Mouse (Mus musculus): Measurements from ENCODE around the gene 1700020N01Rik. TPM values are rescaled to one million over a fixed set of nuclear protein-coding genes. Genes with fewer than 3 reads are reported as not detected.

The 1700020N01Rik gene
- polyA plus RNA-seq, 1 experiment from 2014 or later = 0.36 TPM

- H3K36me3 ChIP-seq (ENCODE audit: insufficient read depth, low read length) = no peaks in the 10 kb centered on the region
- TF ChIP-seq CTCF (IDR thresholded peaks at IDR 0.05; ENCODE audit: low read depth) = no peak
- DNase-seq (ENCODE audit: low spot score) = peak; percentile 21
- 79% methylated on average over 4 of the region's 4 CpGs for WGBS
- no peak overlapping the region for H3K9ac ChIP-seq (ENCODE audit: low read depth, low read length)
- peak overlapping the region; percentile 42; the same call in 1 of the 2 replicates for H3K27ac ChIP-seq
- no peak overlapping the region for H3K4me3 ChIP-seq (replicated peaks; ENCODE audit: low read depth, low read length)
- no peaks in the 10 kb centered on the region for H3K27me3 ChIP-seq (ENCODE audit: insufficient read depth, low read length)
- H3K4me2 ChIP-seq (ENCODE audit: low read length) = no peak overlapping the region
- peaks cover 4% of the 10 kb centered on the region; the same call in 1 of the 2 replicates for H3K4me1 ChIP-seq (replicated peaks; ENCODE audit: insufficient read depth, low read length)
- ATAC-seq (replicated peaks; ENCODE audit: low FRiP score, low read depth) = peak; percentile 44; the same call in 1 of the 2 replicates
- no peaks in the 10 kb centered on the region for H3K9me3 ChIP-seq (replicated peaks; ENCODE audit: low read length)
Observed at GRCm38 (mm10) chr10:21571615-21572014, 21.3 kb upstream of the 1700020N01Rik start.

DNA sequence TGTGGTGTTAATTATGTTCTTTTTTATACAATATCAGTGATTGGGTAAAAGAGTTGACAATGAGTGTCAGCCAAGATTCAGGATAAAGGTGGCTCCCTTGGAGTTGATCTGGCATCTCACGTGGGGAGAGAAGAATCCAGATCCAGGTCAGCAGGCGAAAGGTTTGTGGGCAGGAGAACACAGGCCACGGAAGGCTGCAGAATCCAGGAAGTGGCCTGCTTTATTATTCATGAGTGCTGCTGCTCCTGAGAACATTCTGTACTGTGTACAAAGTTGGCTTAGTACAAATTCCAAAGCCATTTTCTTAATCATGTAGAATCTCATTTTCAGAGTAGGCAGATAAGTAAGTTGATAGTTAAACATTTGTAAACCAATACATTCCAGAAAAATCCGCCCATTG lies 19.2 kb upstream of the 1700020N01Rik start:
- Histone ChIP-seq H3K4me3 (replicated peaks; ENCODE audit: low read depth, low read length) (no peak overlapping the region), H3K4me1 (replicated peaks; ENCODE audit: insufficient read depth, low read length) (peaks cover 4% of the 10 kb centered on the region; the same call in 1 of the 2 replicates), H3K36me3 (ENCODE audit: insufficient read depth, low read length) (no peaks in the 10 kb centered on the region), H3K27me3 (ENCODE audit: insufficient read depth, low read length) (no peaks in the 10 kb centered on the region), H3K4me2 (ENCODE audit: low read length) (no peak overlapping the region), H3K9me3 (replicated peaks; ENCODE audit: low read length) (no peaks in the 10 kb centered on the region), H3K9ac (ENCODE audit: low read depth, low read length) (no peak overlapping the region), H3K27ac (peak overlapping the region; percentile 72)
- WGBS = 65% methylated on average over 4 of the region's 4 CpGs
- TF ChIP-seq CTCF (IDR thresholded peaks at IDR 0.05; ENCODE audit: low read depth) = no peak
- DNase-seq (ENCODE audit: low spot score) = peak; percentile 51
- peak; percentile 87 for ATAC-seq (replicated peaks; ENCODE audit: low FRiP score, low read depth)

- peaks cover 4% of the 10 kb centered on the region; the same call in 1 of the 2 replicates for H3K4me1 ChIP-seq (replicated peaks; ENCODE audit: insufficient read depth, low read length)
- H3K4me2 ChIP-seq (ENCODE audit: low read length) = no peak overlapping the region
- 46% methylated on average over 11 of the region's 11 CpGs for WGBS
- TF ChIP-seq CTCF (IDR thresholded peaks at IDR 0.05; ENCODE audit: low read depth) = no peak
- DNase-seq (ENCODE audit: low spot score) (peak; percentile 70), ATAC-seq (replicated peaks; ENCODE audit: low FRiP score, low read depth) (peak; percentile 71; the same call in 1 of the 2 replicates)
- no peaks in the 10 kb centered on the region for H3K27me3 ChIP-seq (ENCODE audit: insufficient read depth, low read length)
- no peaks in the 10 kb centered on the region for H3K9me3 ChIP-seq (replicated peaks; ENCODE audit: low read length)
- H3K36me3 ChIP-seq (ENCODE audit: insufficient read depth, low read length) = no peaks in the 10 kb centered on the region
- no peak overlapping the region for H3K4me3 ChIP-seq (replicated peaks; ENCODE audit: low read depth, low read length)
- no peak overlapping the region for H3K9ac ChIP-seq (ENCODE audit: low read depth, low read length)
- peak overlapping the region; percentile 54 for H3K27ac ChIP-seq
Observed at GRCm38 (mm10) chr10:21575806-21576378, 17.1 kb upstream of the 1700020N01Rik start.

GRCm38 (mm10) chr10:21577798-21578197 lies 15.1 kb upstream of the 1700020N01Rik start:
- no peak overlapping the region for H3K27ac ChIP-seq
- H3K9ac ChIP-seq (ENCODE audit: low read depth, low read length) = no peak overlapping the region
- H3K9me3 ChIP-seq (replicated peaks; ENCODE audit: low read length) = no peaks in the 10 kb centered on the region
- ATAC-seq (replicated peaks; ENCODE audit: low FRiP score, low read depth) (no peak), DNase-seq (ENCODE audit: low spot score) (no peak)
- H3K36me3 ChIP-seq (ENCODE audit: insufficient read depth, low read length) = no peaks in the 10 kb centered on the region
- H3K4me2 ChIP-seq (ENCODE audit: low read length) = no peak overlapping the region
- no peak for TF ChIP-seq CTCF (IDR thresholded peaks at IDR 0.05; ENCODE audit: low read depth)
- 87% methylated on average over 6 of the region's 6 CpGs for WGBS
- H3K4me3 ChIP-seq (replicated peaks; ENCODE audit: low read depth, low read length) = no peak overlapping the region
- no peaks in the 10 kb centered on the region for H3K27me3 ChIP-seq (ENCODE audit: insufficient read depth, low read length)
- peaks cover 4% of the 10 kb centered on the region; the same call in 1 of the 2 replicates for H3K4me1 ChIP-seq (replicated peaks; ENCODE audit: insufficient read depth, low read length)

GRCm38 (mm10) chr10:21581546-21581945 lies 11.4 kb upstream of the 1700020N01Rik start:
- Histone ChIP-seq H3K4me1 (replicated peaks; ENCODE audit: insufficient read depth, low read length) (no peaks in the 10 kb centered on the region), H3K36me3 (ENCODE audit: insufficient read depth, low read length) (no peaks in the 10 kb centered on the region), H3K9me3 (replicated peaks; ENCODE audit: low read length) (no peaks in the 10 kb centered on the region), H3K4me3 (replicated peaks; ENCODE audit: low read depth, low read length) (no peak overlapping the region), H3K27me3 (ENCODE audit: insufficient read depth, low read length) (no peaks in the 10 kb centered on the region), H3K4me2 (ENCODE audit: low read length) (no peak overlapping the region), H3K27ac (no peak overlapping the region), H3K9ac (ENCODE audit: low read depth, low read length) (no peak overlapping the region)
- ATAC-seq (replicated peaks; ENCODE audit: low FRiP score, low read depth) (no peak), DNase-seq (ENCODE audit: low spot score) (no peak)
- 89% methylated on average over 1 of the region's 1 CpGs for WGBS
- TF ChIP-seq CTCF (IDR thresholded peaks at IDR 0.05; ENCODE audit: low read depth) = no peak

DNA sequence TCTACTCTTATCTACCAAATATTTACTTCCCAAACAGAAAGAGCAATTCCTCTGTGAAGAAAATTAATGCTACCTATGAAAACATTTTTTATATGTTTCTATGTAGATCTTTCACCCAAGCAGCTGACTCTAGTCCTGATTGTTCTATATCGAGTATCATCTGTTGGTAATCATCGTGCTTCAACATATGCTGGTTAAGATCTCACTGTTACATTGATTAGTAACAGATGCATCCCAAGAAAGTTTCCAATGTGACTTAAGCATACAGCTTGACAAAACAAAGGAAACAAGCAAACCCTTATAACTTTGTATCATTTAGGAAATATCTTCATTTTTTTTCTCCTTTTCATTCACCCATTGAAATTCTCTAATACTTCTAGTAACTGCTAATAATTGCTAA lies 5.9 kb upstream of the 1700020N01Rik start:
- 88% methylated on average over 2 of the region's 2 CpGs for WGBS
- Histone ChIP-seq H3K36me3 (ENCODE audit: insufficient read depth, low read length) (no peaks in the 10 kb centered on the region), H3K9ac (ENCODE audit: low read depth, low read length) (no peak overlapping the region), H3K27me3 (ENCODE audit: insufficient read depth, low read length) (no peaks in the 10 kb centered on the region), H3K27ac (no peak overlapping the region), H3K4me1 (replicated peaks; ENCODE audit: insufficient read depth, low read length) (no peaks in the 10 kb centered on the region), H3K4me3 (replicated peaks; ENCODE audit: low read depth, low read length) (no peak overlapping the region), H3K9me3 (replicated peaks; ENCODE audit: low read length) (no peaks in the 10 kb centered on the region), H3K4me2 (ENCODE audit: low read length) (no peak overlapping the region)
- DNase-seq (ENCODE audit: low spot score) = no peak
- TF ChIP-seq CTCF (IDR thresholded peaks at IDR 0.05; ENCODE audit: low read depth) = no peak
- no peak for ATAC-seq (replicated peaks; ENCODE audit: low FRiP score, low read depth)

All from kidney, postnatal 0 days (tissue).